10 mouse cellular contexts compared by ENCODE assay signal in the genomic region with DNA sequence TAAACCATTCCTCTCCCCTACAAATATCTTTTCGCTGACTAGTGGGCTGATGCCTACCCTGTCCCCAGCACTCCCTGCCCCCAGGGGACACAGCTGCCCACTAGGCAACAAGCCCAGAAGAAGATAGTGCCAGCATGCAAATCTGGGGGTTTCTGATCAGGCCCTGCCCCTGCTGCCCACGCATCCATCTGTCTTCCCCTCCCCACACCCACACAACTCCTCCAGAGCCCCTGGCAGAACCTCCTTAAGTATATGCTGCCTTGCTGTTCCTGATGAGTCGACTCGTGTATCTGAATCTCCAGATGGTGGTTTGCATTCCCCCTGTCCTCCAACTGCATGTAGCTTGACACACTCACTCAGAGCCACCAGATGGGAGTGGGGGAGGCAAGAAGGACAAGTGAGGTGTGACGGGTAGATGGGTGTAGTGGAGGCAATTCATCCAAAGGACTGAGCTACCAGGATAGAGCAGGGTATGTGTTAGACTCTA. TPM values are rescaled to one million over a fixed set of nuclear protein-coding genes. Genes with fewer than 3 reads are reported as not detected.
DNase-seq lines count a peak whose midpoint lies in the region; ATAC-seq lines count a peak whose summit lies in the region.
"Had no signal": no experiment of that assay in that cellular context is flagged by ENCODE, and none has a peak within 500 bp of the region (broad histone marks: within the 10 kb centered on the region; RNA-seq: fewer than 3 reads in every experiment).

No protein-coding gene starts in this region.

- no peaks in the 10 kb centered on the region for H3K4me1 ChIP-seq in intestine, embryonic 16.5 days (ENCODE audit: control insufficient read depth, insufficient read depth, low read length)

- H3K4me2 ChIP-seq in intestine, embryonic 16.5 days (ENCODE audit: low read depth, low read length), result no peak overlapping the region
- H3K4me2 ChIP-seq: limb, embryonic 12.5 days had no signal

- no peak for ATAC-seq in monocyte, adult 5-6 weeks (replicated peaks; ENCODE audit: insufficient number of reproducible peaks, low FRiP score, low TSS enrichment, poor library complexity, severe bottlenecking)
- no peak for ATAC-seq in intestine, embryonic 16.5 days

- H3K27ac ChIP-seq in intestine, embryonic 16.5 days (ENCODE audit: low read length), result no peak overlapping the region
- H3K27ac ChIP-seq: limb, embryonic 12.5 days had no signal

- DNase-seq in cerebellum, postnatal 10 days, result peak; percentile 91 to 94
- no peak for DNase-seq in cerebellum, adult 9-10 months
- DNase-seq in spleen, postnatal 36 days (ENCODE audit: low spot score in 2 of 2), result peak; percentile 40 to 48
- DNase-seq in spleen, postnatal 14 days (ENCODE audit: low spot score in 2 of 2), result no peak
- peak; percentile 79 to 82 for DNase-seq in left cerebral cortex, postnatal 10 days (ENCODE audit: extremely low spot score in 1 of 2, low spot score in 2 of 2)
- peak; percentile 98 for DNase-seq in telencephalon, adult 2 months (ENCODE audit: low read depth, low spot score)
- DNase-seq: adrenal gland, postnatal 25 days had no signal

- no peak overlapping the region for H3K4me3 ChIP-seq in intestine, embryonic 16.5 days (ENCODE audit: low read length)
- H3K4me3 ChIP-seq: limb, embryonic 12.5 days had no signal

- WGBS in intestine, embryonic 16.5 days, result 68% methylated on average over 5 of the region's 5 CpGs

- no peak overlapping the region for H3K9ac ChIP-seq in intestine, embryonic 16.5 days (ENCODE audit: low read depth, low read length)
- H3K9ac ChIP-seq: limb, embryonic 12.5 days had no signal

- intact Hi-C loops in left cerebral cortex, postnatal 10 days (cut with DNase I), result no loop called here

- H3K27me3 ChIP-seq in intestine, embryonic 16.5 days (replicated peaks; ENCODE audit: control insufficient read depth, insufficient read depth, low read length), result no peaks in the 10 kb centered on the region
- H3K27me3 ChIP-seq: limb, embryonic 12.5 days had no signal

- H3K36me3 ChIP-seq in intestine, embryonic 16.5 days (ENCODE audit: control insufficient read depth, insufficient read depth, low read length), result no peaks in the 10 kb centered on the region

- no peaks in the 10 kb centered on the region for H3K9me3 ChIP-seq in intestine, embryonic 16.5 days (ENCODE audit: control insufficient read depth, low read length)

RNA-seq across cellular contexts. Expression of gene Ppm1f, which starts 34.6 kb away (rescaled TPM):
- total RNA-seq in left cerebral cortex, postnatal 10 days (2021), result 10 to 100 TPM; 25.2 to 25.7 TPM
- 4.3 to 10.6 TPM (median 6.3 TPM) in 3 replicates for total RNA-seq in monocyte, adult 5-6 weeks (2017)
- polyA plus RNA-seq in intestine, embryonic 16.5 days (2015; fragmentation: Nextera tagmentation; extraction: Ambion mirVana), result 15.6 and 16.0 TPM in 2 replicates

RNA-seq across cellular contexts. Expression of gene Mapk1, which starts 52.3 kb away (rescaled TPM):
- total RNA-seq in left cerebral cortex, postnatal 10 days (2021), result 100 to 1,000 TPM; 469 to 480 TPM
- 110 to 148 TPM (median 121 TPM) in 3 replicates for total RNA-seq in monocyte, adult 5-6 weeks (2017)
- 129 and 130 TPM in 2 replicates for polyA plus RNA-seq in intestine, embryonic 16.5 days (2015; fragmentation: Nextera tagmentation; extraction: Ambion mirVana)

Comparison
In these comparisons a context has a peak if more than half of its experiments do, and no peak if none do; other contexts are left out.
1. DNase-seq: peak in cerebellum, postnatal 10 days (2 of 2), spleen, postnatal 36 days (2 of 2), left cerebral cortex, postnatal 10 days (2 of 2) and telencephalon, adult 2 months (single experiment); none in cerebellum, adult 9-10 months (single experiment) and spleen, postnatal 14 days (0 of 2).